Mouse (Mus musculus) embryonic facial prominence, embryonic 12.5 days (tissue): ENCODE results near the gene Rgcc. TPM values are rescaled to one million over a fixed set of nuclear protein-coding genes. Genes with fewer than 3 reads are reported as not detected.

Experiments
- ATAC-seq: fragments of 200-750 bp; cut with Nextera tagmentation; 2 replicates; pipeline ENCODE4 v1.8.0; 2017; ENCODE audit not compliant: insufficient number of reproducible peaks, insufficient read depth, low FRiP score, low TSS enrichment
- H3K27ac ChIP-seq: fragments of 300-500 bp; sonication (generic); 2 replicates; pipeline ENCODE4 v1.5.1; 2016; ENCODE audit warnings: mild to moderate bottlenecking
- H3K27me3 ChIP-seq: fragments of 300-500 bp; sonication (generic); 2 replicates; pipeline ENCODE4 v1.6.1; 2016; ENCODE audit warnings: mild to moderate bottlenecking, moderate library complexity
- H3K36me3 ChIP-seq: fragments of 300-500 bp; sonication (generic); 2 replicates; pipeline ENCODE4 v1.6.1; 2016; ENCODE audit warnings: mild to moderate bottlenecking
- H3K4me1 ChIP-seq: fragments of 300-500 bp; sonication (generic); 2 replicates; pipeline ENCODE4 v1.6.1; 2016
- H3K4me2 ChIP-seq: fragments of 300-500 bp; sonication (generic); replicated peaks from 2 replicates; pipeline ENCODE4 v1.6.1; 2016; ENCODE audit warnings: mild to moderate bottlenecking, moderate library complexity
- H3K4me3 ChIP-seq: fragments of 300-500 bp; sonication (generic); 2 replicates; pipeline ENCODE4 v1.5.1; 2016; ENCODE audit warnings: mild to moderate bottlenecking
- H3K9ac ChIP-seq: fragments of 300-500 bp; sonication (generic); 2 replicates; pipeline ENCODE4 v1.6.1; 2016; ENCODE audit warnings: mild to moderate bottlenecking, moderate library complexity
- H3K9me3 ChIP-seq: fragments of 300-500 bp; sonication (generic); 2 replicates; pipeline ENCODE4 v1.6.1; 2016; ENCODE audit warnings: mild to moderate bottlenecking, moderate library complexity
- WGBS: fragments of 180-500 bp; shearing (Covaris S2); methylation state at CpG from one replicate; pipeline ENCODE4 v1.1.7; 2016; 5-methylcytosine and 5-hydroxymethylcytosine counted together
- polyA plus RNA-seq: library from polyadenylated mRNA; unstranded; fragments of >200 nt; fragmentation: Nextera tagmentation; extraction: Ambion mirVana; gene quantifications from 2 replicates; pipeline ENCODE4 v1.2.1, GENCODE M21; 2016

Gene Rgcc
- polyA plus RNA-seq, 1 experiment from 2014 or later, result 62.5 TPM

DNA sequence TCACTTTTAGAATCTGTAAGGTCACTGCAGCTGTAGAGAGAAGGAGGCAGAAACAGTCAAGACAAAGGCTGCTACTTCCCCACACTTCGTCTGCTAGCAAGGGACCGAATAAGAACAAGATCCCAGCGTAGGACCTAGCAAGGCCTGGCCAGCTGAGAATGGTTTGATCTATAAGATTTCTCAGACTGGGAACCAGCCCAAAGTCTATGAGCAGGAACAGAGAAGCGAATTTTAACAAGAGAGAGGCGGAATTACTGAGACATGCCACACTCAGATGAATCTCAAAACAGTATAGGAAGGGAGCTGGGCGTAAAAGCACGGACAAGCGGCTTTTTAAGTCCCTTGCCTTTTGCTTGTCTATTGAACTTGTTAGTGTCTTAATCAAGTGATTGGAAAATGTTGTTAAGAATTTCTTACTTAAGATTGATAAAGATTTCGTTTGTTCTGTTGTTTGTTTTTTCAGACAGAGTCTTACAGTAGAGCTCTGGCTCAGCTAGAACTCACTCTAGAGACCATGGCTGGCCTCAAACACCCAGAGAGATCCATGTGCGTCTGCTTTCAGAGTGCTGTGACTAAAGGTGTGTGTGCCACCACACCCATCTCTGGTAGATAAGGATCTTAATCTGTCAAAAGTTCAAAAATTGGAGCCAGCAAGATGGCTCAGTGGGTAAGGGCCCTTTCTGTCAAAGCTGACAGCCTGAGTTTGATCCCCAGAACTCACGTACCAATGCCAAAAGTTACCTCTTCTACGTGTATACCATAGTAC is 13.0 kb upstream of the Rgcc start:
- ATAC-seq, result no peak
- Histone ChIP-seq H3K36me3 (no peaks in the 10 kb centered on the region), H3K27me3 (no peaks in the 10 kb centered on the region), H3K9ac (no peak overlapping the region), H3K4me1 (peaks cover 19% of the 10 kb centered on the region), H3K27ac (0 out of 2 replicates have a peak overlapping the region, but pooled peaks have one; percentile 36), H3K4me3 (no peak overlapping the region), H3K9me3 (no peaks in the 10 kb centered on the region), H3K4me2 (no peak overlapping the region)
- 78% methylated on average over 12 of the region's 12 CpGs for WGBS

DNA sequence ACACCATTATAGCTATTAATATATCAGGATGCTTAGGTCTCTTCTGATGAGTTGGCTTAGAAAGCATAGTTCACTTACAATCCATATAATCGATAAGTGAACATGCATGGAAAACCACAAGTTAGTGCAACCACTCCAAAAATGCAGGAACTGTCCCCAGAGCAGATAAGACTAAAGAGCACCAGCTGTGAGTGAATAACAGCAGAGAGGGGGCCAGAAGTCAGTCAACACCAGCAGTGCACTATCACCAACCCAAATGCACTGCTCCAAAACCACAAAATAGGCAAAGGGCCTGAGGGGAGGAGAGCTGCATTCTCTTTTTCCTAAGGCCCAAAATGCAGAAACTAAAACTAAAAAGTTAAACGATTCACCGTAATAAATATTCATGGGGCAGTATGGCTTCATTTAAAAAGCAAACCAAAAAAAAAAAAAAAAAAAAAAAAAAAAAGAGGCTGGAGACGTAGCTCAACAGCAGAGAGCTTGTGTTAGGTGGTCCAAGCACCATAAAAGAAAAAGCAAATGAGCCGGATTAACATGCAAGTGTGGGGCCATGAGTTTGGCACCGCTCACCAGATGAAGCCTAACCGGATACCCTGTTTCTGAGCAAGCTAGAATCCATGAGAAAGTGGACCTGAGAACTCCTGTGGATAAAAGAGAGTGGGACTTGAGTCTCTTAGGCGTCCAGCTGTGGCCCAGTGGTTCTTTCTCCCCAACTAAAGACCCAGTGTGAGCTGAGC is 12.2 kb upstream of the Rgcc start:
- Histone ChIP-seq H3K27ac (0 out of 2 replicates have a peak overlapping the region, but pooled peaks have one; percentile 36), H3K9ac (no peak overlapping the region)

DNA sequence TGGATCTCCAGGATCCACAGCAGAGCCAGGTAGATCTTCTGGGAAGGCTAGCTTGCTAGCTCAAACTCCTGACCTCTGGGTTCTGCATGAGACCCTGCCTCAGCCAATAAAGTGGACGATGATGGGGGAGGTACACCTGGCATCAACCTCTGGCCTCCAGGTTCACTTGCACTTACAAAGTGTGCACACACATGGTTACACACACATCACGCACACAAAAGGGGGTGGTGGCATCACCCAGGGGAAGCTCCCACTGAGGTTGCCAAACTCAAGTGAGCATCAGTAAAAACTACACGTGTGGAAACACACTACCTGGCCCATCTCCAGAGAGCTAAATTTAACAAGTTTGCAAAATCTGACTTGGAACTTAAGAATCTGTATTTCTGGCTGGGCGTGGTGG is 11.3 kb upstream of the Rgcc start:
- Histone ChIP-seq H3K4me2 (no peak overlapping the region), H3K27me3 (no peaks in the 10 kb centered on the region), H3K9me3 (no peaks in the 10 kb centered on the region), H3K36me3 (no peaks in the 10 kb centered on the region), H3K9ac (no peak overlapping the region), H3K27ac (no peak overlapping the region), H3K4me1 (peaks cover 22% of the 10 kb centered on the region), H3K4me3 (no peak overlapping the region)
- ATAC-seq, result no peak
- 84% methylated on average over 4 of the region's 4 CpGs for WGBS

More for the DNA sequence above, 12.2 kb upstream of the Rgcc start:
- 69% methylated on average over 8 of the region's 8 CpGs for WGBS
- H3K36me3 ChIP-seq, result no peaks in the 10 kb centered on the region
- H3K4me1 ChIP-seq, result peaks cover 19% of the 10 kb centered on the region
- no peaks in the 10 kb centered on the region for H3K9me3 ChIP-seq
- no peak overlapping the region for H3K4me3 ChIP-seq
- no peak overlapping the region for H3K4me2 ChIP-seq
- no peaks in the 10 kb centered on the region for H3K27me3 ChIP-seq
- ATAC-seq, result no peak

DNA sequence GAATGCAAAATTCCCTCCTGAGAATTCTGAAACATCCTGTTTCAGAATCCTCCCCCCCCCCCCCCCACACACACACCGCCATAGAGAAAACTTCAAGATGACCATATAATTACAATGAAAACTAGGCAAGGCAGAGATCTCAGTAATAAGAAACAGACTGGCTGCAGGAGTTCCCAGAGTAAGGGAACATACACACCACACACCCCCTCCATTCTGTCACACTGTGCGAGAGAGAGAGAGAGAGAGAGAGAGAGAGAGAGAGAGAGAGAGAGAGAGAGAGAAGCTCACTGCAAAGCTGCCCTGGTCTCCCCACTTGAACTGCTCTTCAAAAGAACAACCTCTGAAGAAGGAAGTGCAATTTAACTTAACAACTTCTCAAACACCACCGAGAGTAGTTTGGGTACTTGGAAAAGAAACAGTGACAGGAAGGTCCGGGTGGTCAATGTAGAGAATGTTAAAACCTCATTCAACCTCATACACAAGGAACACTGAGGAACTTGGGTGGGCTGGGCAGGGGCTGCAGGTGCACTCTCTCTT is 10.5 kb upstream of the Rgcc start:
- WGBS, result 27% methylated on average over 4 of the region's 4 CpGs
- H3K4me1 ChIP-seq, result peaks cover 22% of the 10 kb centered on the region
- no peak overlapping the region for H3K4me3 ChIP-seq
- H3K4me2 ChIP-seq, result no peak overlapping the region
- peak overlapping the region; percentile 31; the same call in 1 of the 2 replicates for H3K27ac ChIP-seq
- no peaks in the 10 kb centered on the region for H3K9me3 ChIP-seq
- ATAC-seq, result no peak
- H3K27me3 ChIP-seq, result no peaks in the 10 kb centered on the region
- H3K9ac ChIP-seq, result no peak overlapping the region
- no peaks in the 10 kb centered on the region for H3K36me3 ChIP-seq

DNA sequence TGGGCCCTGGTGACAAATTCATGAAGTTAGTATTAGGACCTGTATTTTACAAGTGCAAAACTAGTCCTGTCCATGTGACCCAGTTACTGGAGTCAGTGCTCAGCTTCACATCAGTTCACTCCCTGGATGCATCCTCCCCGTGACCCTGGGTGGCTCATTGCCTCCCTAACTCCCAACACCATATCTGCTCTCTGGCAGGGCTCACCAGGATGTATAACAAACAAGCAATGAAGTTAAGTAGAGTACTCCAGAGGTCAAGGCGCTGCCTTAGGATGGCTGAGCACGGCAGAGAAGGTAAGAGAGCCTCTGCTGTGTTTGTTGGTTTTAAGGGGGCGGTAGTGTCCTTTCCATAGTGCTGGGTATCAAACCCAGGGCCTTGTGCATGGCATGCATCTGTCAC is 7.7 kb upstream of the Rgcc start:
- no peak for ATAC-seq
- peaks cover 17% of the 10 kb centered on the region for H3K4me1 ChIP-seq
- no peaks in the 10 kb centered on the region for H3K36me3 ChIP-seq
- H3K9me3 ChIP-seq, result no peaks in the 10 kb centered on the region
- H3K9ac ChIP-seq, result no peak overlapping the region
- no peaks in the 10 kb centered on the region for H3K27me3 ChIP-seq
- H3K4me2 ChIP-seq, result no peak overlapping the region
- H3K4me3 ChIP-seq, result no peak overlapping the region
- no peak overlapping the region for H3K27ac ChIP-seq
- 53% methylated on average over 4 of the region's 4 CpGs for WGBS

DNA sequence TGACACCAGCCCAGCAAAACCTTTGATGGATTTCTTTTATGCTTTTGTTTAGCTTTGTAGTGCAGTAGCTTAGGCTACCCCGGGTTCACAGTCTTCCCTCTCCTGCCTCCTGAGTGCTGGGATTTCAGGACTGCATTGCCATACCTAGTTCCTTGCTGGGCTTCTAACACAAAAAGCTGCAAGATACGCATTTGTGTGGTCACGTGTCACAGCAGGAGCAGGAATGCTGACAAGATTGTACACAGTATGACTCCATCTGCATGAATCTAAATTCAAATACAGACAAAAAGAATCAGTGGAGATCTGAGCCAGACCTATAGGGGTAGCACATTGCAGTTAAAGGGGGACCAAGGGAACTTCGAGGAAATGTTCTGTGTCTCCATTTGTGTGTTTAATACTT is 6.9 kb upstream of the Rgcc start:
- Histone ChIP-seq H3K9ac (no peak overlapping the region), H3K9me3 (no peaks in the 10 kb centered on the region), H3K4me1 (peaks cover 17% of the 10 kb centered on the region), H3K36me3 (no peaks in the 10 kb centered on the region), H3K27ac (no peak overlapping the region), H3K27me3 (no peaks in the 10 kb centered on the region), H3K4me2 (no peak overlapping the region), H3K4me3 (no peak overlapping the region)
- WGBS, result 25% methylated on average over 4 of the region's 4 CpGs
- no peak for ATAC-seq

DNA sequence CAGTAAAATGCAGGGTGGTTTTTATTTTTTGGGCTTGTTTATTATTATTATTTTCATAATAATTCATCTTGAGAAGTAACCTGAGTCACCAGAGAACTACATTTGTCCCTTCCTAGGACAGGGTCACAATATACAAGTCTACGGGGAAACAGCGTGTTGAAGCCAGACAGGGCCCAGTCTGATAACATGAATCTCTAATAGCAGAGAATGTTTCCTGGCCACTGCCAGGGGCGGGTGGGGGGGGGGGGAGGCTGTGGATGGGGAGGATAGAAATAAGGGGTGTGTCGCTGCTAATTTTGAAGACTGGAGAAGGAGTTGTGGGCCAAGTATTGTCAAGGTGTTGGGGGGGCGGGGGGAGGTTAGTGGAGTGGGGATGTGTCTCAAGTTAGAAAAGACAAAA is 6.5 kb upstream of the Rgcc start:
- Histone ChIP-seq H3K4me3 (no peak overlapping the region), H3K9me3 (no peaks in the 10 kb centered on the region), H3K27me3 (no peaks in the 10 kb centered on the region), H3K4me2 (no peak overlapping the region), H3K36me3 (no peaks in the 10 kb centered on the region), H3K27ac (no peak overlapping the region), H3K9ac (no peak overlapping the region), H3K4me1 (peaks cover 17% of the 10 kb centered on the region)
- ATAC-seq, result no peak
- 53% methylated on average over 5 of the region's 5 CpGs for WGBS

DNA sequence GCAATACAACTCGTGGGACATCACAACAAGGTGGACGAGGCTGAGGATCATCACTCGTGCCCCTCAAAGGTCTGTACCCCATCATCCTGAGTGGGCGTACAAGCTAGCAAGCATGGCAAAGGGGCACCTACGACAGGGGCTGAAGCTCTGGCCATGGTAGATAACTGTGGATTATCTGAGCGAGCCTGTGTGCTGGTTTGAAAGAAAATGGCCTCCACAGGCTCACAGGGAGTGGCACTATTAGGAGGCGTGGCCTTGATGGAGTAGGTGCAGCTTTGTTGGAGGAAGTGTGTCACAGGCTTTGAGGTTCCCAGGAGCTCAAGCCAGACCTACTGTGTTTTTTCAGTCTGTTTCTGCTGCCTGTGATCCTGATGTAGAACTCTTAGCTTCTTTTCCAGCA is 5.7 kb upstream of the Rgcc start:
- WGBS, result 84% methylated on average over 7 of the region's 7 CpGs
- Histone ChIP-seq H3K4me1 (peaks cover 11% of the 10 kb centered on the region), H3K4me2 (no peak overlapping the region), H3K9ac (no peak overlapping the region), H3K9me3 (no peaks in the 10 kb centered on the region), H3K4me3 (no peak overlapping the region), H3K27me3 (no peaks in the 10 kb centered on the region), H3K36me3 (no peaks in the 10 kb centered on the region), H3K27ac (no peak overlapping the region)
- no peak for ATAC-seq

DNA sequence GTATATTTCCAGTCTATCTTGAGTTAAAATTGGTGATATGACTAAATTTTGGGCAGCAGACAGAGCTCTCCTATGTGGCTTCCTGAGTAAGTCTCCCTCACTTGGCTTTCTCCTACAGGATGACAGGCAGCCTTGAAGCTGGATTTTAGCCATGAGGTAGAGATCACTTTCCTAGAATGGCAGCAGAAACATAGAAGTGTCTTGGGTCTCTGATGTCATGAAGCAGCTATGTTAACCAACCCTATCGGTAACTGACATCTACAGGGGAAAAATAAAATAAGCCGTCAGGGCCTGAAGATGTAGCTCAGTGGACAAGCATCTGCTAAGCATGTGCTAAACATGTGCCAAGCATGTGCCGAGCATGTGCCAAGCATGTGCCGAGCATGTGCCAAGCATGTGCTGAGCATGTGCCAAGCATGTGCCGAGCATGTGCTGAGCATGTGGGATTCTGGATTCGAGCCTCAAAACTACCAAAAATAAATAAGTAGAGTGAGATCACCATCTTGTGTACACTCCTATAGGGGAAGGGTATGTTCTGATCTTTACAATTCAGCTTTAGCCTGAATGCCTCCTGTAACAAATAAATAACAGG is 3.5 kb upstream of the Rgcc start:
- H3K27ac ChIP-seq, result no peak overlapping the region
- WGBS, result 83% methylated on average over 6 of the region's 6 CpGs
- no peaks in the 10 kb centered on the region for H3K36me3 ChIP-seq
- H3K9me3 ChIP-seq, result no peaks in the 10 kb centered on the region
- no peak for ATAC-seq
- H3K27me3 ChIP-seq, result no peaks in the 10 kb centered on the region
- no peak overlapping the region for H3K9ac ChIP-seq
- peaks cover 11% of the 10 kb centered on the region for H3K4me1 ChIP-seq
- no peak overlapping the region for H3K4me2 ChIP-seq
- no peak overlapping the region for H3K4me3 ChIP-seq

DNA sequence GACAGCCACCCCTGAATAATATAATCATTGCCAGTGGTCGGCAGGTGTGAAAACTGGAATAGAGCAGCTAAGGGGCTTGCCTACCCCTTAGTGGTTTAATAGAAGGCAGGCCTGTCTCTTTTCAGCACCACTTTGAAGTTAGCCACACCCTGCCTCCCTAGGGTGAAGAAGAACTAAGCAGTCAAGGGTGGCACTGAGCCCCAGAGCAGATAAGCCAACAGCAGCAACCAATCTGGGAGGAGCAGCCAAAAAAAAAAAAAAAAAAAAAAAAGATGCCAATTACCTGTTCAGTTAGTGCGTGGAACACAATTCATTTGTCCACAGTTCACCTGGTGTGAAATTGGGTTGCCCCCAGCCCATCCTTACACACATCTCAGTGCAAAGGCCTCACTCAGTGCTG is 1.7 kb upstream of the Rgcc start:
- Histone ChIP-seq H3K27me3 (no peaks in the 10 kb centered on the region), H3K27ac (no peak overlapping the region), H3K9ac (no peak overlapping the region), H3K4me1 (peaks cover 26% of the 10 kb centered on the region), H3K9me3 (no peaks in the 10 kb centered on the region), H3K4me3 (no peak overlapping the region), H3K36me3 (no peaks in the 10 kb centered on the region), H3K4me2 (no peak overlapping the region)
- ATAC-seq, result no peak
- WGBS, result 78% methylated on average over 2 of the region's 2 CpGs

DNA sequence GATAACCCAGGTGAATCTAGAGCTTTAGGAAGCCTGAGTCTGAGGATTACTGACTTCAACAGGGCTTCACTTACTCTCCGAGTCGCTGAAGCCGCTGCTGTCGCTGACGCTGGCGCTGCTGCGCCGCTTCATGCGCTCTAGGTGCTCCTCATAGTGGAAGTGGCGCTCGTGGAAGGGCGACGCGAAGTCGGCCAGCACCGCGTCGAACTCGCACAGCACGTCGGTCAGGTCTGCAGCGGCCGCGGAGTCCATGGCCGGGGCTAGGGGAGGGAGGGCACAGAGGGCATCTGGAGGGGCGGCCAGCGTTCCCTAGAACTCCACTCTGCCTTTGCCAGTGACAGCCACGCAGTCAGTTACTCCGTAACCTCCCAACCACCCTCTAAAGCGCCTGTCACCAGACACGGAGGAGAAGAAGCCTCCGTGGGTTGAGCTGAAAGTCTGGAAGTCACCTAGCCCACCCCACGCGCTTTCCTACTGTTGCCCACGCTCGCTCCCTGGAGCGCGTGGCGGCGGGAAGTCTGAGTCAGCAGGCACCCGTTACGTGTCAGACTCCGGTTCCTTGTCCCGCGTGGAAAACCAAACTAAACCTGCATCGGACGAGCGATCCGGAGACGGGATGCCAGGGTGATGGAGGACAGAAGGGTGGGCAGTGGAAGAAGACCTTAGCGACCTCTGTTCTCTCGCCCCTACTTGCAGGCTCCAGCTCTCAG is 649 bp downstream of the Rgcc start:
- Histone ChIP-seq H3K4me1 (peaks cover 38% of the 10 kb centered on the region), H3K27ac (no peak overlapping the region), H3K36me3 (no peaks in the 10 kb centered on the region), H3K9ac (peak overlapping the region; percentile 45), H3K4me3 (peak overlapping the region; percentile 51), H3K9me3 (no peaks in the 10 kb centered on the region), H3K27me3 (no peaks in the 10 kb centered on the region), H3K4me2 (peak overlapping the region; percentile 89)
- WGBS, result 1% methylated on average over 47 of the region's 52 CpGs
- peak; percentile 29; the same call in 1 of the 2 replicates for ATAC-seq
